8 mouse cellular contexts compared by ENCODE assay signal in the genomic region with DNA sequence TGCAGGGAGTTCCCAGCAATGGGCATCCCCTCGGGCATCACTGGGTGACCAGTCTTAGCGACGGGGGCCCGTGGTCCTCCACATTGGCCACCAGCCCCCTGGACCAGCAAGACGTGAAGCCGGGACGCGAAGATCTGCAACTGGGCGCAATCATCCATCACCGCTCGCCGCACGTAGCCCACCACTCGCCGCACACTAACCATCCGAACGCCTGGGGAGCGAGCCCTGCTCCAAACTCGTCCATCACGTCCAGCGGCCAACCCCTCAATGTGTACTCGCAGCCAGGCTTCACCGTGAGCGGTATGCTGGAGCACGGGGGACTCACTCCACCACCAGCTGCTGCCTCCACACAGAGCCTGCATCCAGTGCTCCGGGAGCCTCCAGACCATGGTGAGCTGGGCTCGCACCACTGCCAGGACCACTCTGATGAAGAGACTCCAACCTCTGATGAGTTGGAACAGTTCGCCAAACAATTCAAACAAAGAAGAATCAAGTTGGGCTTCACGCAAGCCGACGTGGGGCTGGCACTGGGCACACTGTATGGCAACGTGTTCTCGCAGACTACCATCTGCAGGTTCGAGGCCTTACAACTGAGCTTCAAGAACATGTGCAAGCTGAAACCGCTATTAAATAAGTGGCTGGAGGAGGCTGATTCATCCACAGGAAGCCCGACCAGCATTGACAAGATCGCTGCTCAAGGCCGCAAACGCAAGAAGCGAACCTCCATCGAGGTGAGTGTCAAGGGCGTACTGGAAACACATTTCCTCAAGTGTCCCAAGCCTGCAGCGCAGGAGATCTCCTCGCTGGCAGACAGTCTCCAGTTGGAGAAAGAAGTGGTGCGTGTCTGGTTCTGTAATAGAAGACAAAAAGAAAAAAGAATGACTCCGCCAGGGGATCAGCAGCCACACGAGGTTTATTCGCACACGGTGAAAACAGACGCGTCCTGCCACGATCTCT. TPM values are rescaled to one million over a fixed set of nuclear protein-coding genes. Genes with fewer than 3 reads are reported as not detected.
DNase-seq lines count a peak whose midpoint lies in the region; ATAC-seq lines count a peak whose summit lies in the region.

No protein-coding gene starts in this region.

- no peaks in the 10 kb centered on the region for H3K4me1 ChIP-seq in embryonic facial prominence, embryonic 12.5 days
- no peaks in the 10 kb centered on the region for H3K4me1 ChIP-seq in intestine, embryonic 14.5 days (replicated peaks; ENCODE audit: control insufficient read depth, insufficient read depth, low read length)
- no peaks in the 10 kb centered on the region for H3K4me1 ChIP-seq in neural tube, embryonic 13.5 days (replicated peaks)

- 17% methylated on average over 52 of the region's 52 CpGs for WGBS in embryonic facial prominence, embryonic 12.5 days
- WGBS in intestine, embryonic 14.5 days, result 15% methylated on average over 52 of the region's 52 CpGs
- 15% methylated on average over 52 of the region's 52 CpGs for WGBS in neural tube, embryonic 13.5 days

- H3K9me3 ChIP-seq in embryonic facial prominence, embryonic 12.5 days, result no peaks in the 10 kb centered on the region
- H3K9me3 ChIP-seq in intestine, embryonic 14.5 days (ENCODE audit: control insufficient read depth, low read length), result no peaks in the 10 kb centered on the region
- no peaks in the 10 kb centered on the region for H3K9me3 ChIP-seq in neural tube, embryonic 13.5 days

- peak overlapping the region; percentile 31; the same call in 1 of the 2 replicates for H3K9ac ChIP-seq in embryonic facial prominence, embryonic 12.5 days
- H3K9ac ChIP-seq in intestine, embryonic 14.5 days (ENCODE audit: low read length), result no peak overlapping the region
- H3K9ac ChIP-seq in neural tube, embryonic 13.5 days, result peak overlapping the region; percentile 78

- DNase-seq in layer of hippocampus, postnatal 25 days (ENCODE audit: extremely low spot score in 1 of 2, low spot score in 1 of 2), result peak; percentile 7 to 11
- no peak for DNase-seq in layer of hippocampus, adult 11-12 months (ENCODE audit: low spot score)
- DNase-seq in intestine, embryonic 14.5 days (ENCODE audit: low spot score), result peak; percentile 57
- no peak for DNase-seq in adrenal gland, postnatal 36 days
- no peak for DNase-seq in thymus, adult 18-20 months
- no peak for DNase-seq in thymus, postnatal 14 days

- H3K27me3 ChIP-seq in embryonic facial prominence, embryonic 12.5 days, result peaks cover 15% of the 10 kb centered on the region; the same call in 1 of the 2 replicates
- H3K27me3 ChIP-seq in intestine, embryonic 14.5 days (replicated peaks; ENCODE audit: control insufficient read depth, insufficient read depth, low read length), result peaks cover 23% of the 10 kb centered on the region
- no peaks in the 10 kb centered on the region for H3K27me3 ChIP-seq in neural tube, embryonic 13.5 days

- no peaks in the 10 kb centered on the region for H3K36me3 ChIP-seq in embryonic facial prominence, embryonic 12.5 days
- H3K36me3 ChIP-seq in intestine, embryonic 14.5 days (ENCODE audit: control insufficient read depth, insufficient read depth, low read length), result no peaks in the 10 kb centered on the region
- no peaks in the 10 kb centered on the region for H3K36me3 ChIP-seq in neural tube, embryonic 13.5 days

- ATAC-seq in embryonic facial prominence, embryonic 12.5 days (ENCODE audit: insufficient number of reproducible peaks, insufficient read depth, low FRiP score, low TSS enrichment), result peak; percentile 74
- peak; percentile 64 for ATAC-seq in intestine, embryonic 14.5 days (replicated peaks; ENCODE audit: low FRiP score, low TSS enrichment, low read depth)
- peak; percentile 61 for ATAC-seq in neural tube, embryonic 13.5 days (ENCODE audit: low read depth)

- peak overlapping the region; percentile 43 for H3K4me3 ChIP-seq in embryonic facial prominence, embryonic 12.5 days
- peak overlapping the region; percentile 33 for H3K4me3 ChIP-seq in intestine, embryonic 14.5 days (ENCODE audit: low read depth, low read length)
- peak overlapping the region; percentile 58 for H3K4me3 ChIP-seq in neural tube, embryonic 13.5 days

- H3K27ac ChIP-seq in embryonic facial prominence, embryonic 12.5 days, result no peak overlapping the region
- H3K27ac ChIP-seq in intestine, embryonic 14.5 days (ENCODE audit: low read depth), result no peak overlapping the region
- H3K27ac ChIP-seq in neural tube, embryonic 13.5 days (replicated peaks), result peak overlapping the region; percentile 93

- H3K4me2 ChIP-seq in embryonic facial prominence, embryonic 12.5 days (replicated peaks), result peak overlapping the region; percentile 67
- H3K4me2 ChIP-seq in intestine, embryonic 14.5 days (ENCODE audit: low read length), result peak overlapping the region; percentile 54
- H3K4me2 ChIP-seq in neural tube, embryonic 13.5 days, result peak overlapping the region; percentile 57

RNA-seq across cellular contexts. Expression of a gene that starts 0.8 kb away (rescaled TPM):
- 1 to 10 TPM; 4.8 to 5.5 TPM for total RNA-seq in layer of hippocampus, postnatal 25 days (2021)
- 2.2 and 3.1 TPM in 2 replicates for polyA plus RNA-seq in embryonic facial prominence, embryonic 12.5 days (2016; fragmentation: Nextera tagmentation; extraction: Ambion mirVana)
- 0.12 and 0.27 TPM in 2 replicates for polyA plus RNA-seq in intestine, embryonic 14.5 days (2014; fragmentation: Nextera tagmentation; extraction: Ambion mirVana)
- polyA plus RNA-seq in neural tube, embryonic 13.5 days (2015; fragmentation: Nextera tagmentation; extraction: Ambion mirVana), result 10.2 and 11.5 TPM in 2 replicates
- not detected for total RNA-seq in adrenal gland, postnatal 36 days (2021)

Comparison
In these comparisons a context has a peak if more than half of its experiments do, and no peak if none do; other contexts are left out.
1. DNase-seq: peak in layer of hippocampus, postnatal 25 days (2 of 2) and intestine, embryonic 14.5 days (single experiment); none in layer of hippocampus, adult 11-12 months (single experiment), adrenal gland, postnatal 36 days (0 of 2), thymus, adult 18-20 months (0 of 2) and thymus, postnatal 14 days (single experiment).
2. Peak in every context shown above with its lines, with median percentiles within 50 percentile points of each other: ATAC-seq, H3K4me2 ChIP-seq and H3K4me3 ChIP-seq.